Mouse (Mus musculus): ENCODE measurements around the gene Bst1. TPM values are rescaled to one million over a fixed set of nuclear protein-coding genes. Genes with fewer than 3 reads are reported as not detected.

Gene Bst1
- polyA plus RNA-seq, 1 experiment from 2014 or later: not detected

- no peak for ATAC-seq
- Histone ChIP-seq H3K27me3 (replicated peaks; ENCODE audit: control insufficient read depth, insufficient read depth, low read length) (no peaks in the 10 kb centered on the region), H3K9me3 (replicated peaks; ENCODE audit: control insufficient read depth, low read length) (0 out of 2 replicates have a peak, but pooled peaks cover 2% of the 10 kb centered on the region), H3K36me3 (ENCODE audit: control insufficient read depth, insufficient read depth, low read length) (no peaks in the 10 kb centered on the region), H3K4me1 (ENCODE audit: control insufficient read depth, insufficient read depth, low read length) (no peaks in the 10 kb centered on the region), H3K9ac (ENCODE audit: low read length) (no peak overlapping the region), H3K27ac (ENCODE audit: low read depth, low read length) (no peak overlapping the region), H3K4me3 (ENCODE audit: low read depth, low read length) (no peak overlapping the region), H3K4me2 (ENCODE audit: low read length) (no peak overlapping the region)
- 81% methylated on average over 5 of the region's 5 CpGs for WGBS
- DNase-seq (ENCODE audit: low spot score): no peak
Observed at GRCm38 (mm10) chr5:43845083-43845482, 26.4 kb downstream of the Bst1 start.

DNA sequence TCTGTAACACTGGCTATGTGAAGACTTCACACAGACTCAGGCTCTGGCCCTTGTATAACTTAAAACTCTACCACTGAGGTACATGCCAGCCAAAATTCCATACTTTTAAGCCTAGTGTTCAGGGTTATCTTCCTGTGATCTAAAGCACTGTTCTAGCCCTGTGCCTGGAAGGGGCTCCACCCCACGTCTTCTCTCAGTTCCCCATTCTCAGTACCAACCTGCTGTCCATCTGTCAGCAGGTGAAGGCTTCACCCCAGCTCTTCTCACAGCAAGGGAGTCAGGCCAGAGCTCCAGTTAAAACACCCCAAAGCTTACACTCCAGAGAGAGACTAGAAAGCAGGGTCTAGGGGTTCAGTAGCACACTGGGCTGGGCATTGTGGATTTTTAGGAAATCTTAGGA is 27.0 kb downstream of the Bst1 start:
- no peak overlapping the region for H3K9ac ChIP-seq (ENCODE audit: low read length)
- H3K9me3 ChIP-seq (replicated peaks; ENCODE audit: control insufficient read depth, low read length): 0 out of 2 replicates have a peak, but pooled peaks cover 2% of the 10 kb centered on the region
- H3K4me2 ChIP-seq (ENCODE audit: low read length): no peak overlapping the region
- no peaks in the 10 kb centered on the region for H3K36me3 ChIP-seq (ENCODE audit: control insufficient read depth, insufficient read depth, low read length)
- no peak overlapping the region for H3K27ac ChIP-seq (ENCODE audit: low read depth, low read length)
- WGBS: 71% methylated on average over 1 of the region's 1 CpGs
- no peak for DNase-seq (ENCODE audit: low spot score)
- no peaks in the 10 kb centered on the region for H3K27me3 ChIP-seq (replicated peaks; ENCODE audit: control insufficient read depth, insufficient read depth, low read length)
- ATAC-seq: no peak
- no peaks in the 10 kb centered on the region for H3K4me1 ChIP-seq (ENCODE audit: control insufficient read depth, insufficient read depth, low read length)
- H3K4me3 ChIP-seq (ENCODE audit: low read depth, low read length): no peak overlapping the region

DNA sequence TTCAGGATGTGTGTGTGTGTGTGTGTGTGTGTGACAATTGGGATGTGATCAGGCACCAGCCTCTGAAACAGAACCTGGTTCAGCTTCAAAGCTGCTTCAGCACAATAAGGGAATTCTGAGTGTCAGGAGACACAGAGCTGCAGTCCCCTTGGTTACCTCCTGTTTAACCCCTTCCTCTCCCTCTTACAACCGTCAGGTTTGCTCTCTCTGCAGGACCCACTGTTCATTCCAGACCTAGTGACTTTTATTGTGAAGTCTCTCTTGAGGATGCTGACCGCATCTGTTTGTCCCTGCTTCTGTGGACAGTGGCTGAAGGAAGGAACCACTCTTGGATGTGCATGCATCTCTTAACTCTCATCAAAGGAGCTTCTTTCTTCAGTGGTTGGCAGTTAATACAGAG is 27.5 kb downstream of the Bst1 start:
- Histone ChIP-seq H3K36me3 (ENCODE audit: control insufficient read depth, insufficient read depth, low read length) (no peaks in the 10 kb centered on the region), H3K9me3 (replicated peaks; ENCODE audit: control insufficient read depth, low read length) (0 out of 2 replicates have a peak, but pooled peaks cover 2% of the 10 kb centered on the region), H3K9ac (ENCODE audit: low read length) (no peak overlapping the region), H3K4me3 (ENCODE audit: low read depth, low read length) (no peak overlapping the region), H3K27ac (ENCODE audit: low read depth, low read length) (no peak overlapping the region), H3K4me1 (ENCODE audit: control insufficient read depth, insufficient read depth, low read length) (no peaks in the 10 kb centered on the region), H3K27me3 (replicated peaks; ENCODE audit: control insufficient read depth, insufficient read depth, low read length) (no peaks in the 10 kb centered on the region), H3K4me2 (ENCODE audit: low read length) (no peak overlapping the region)
- 28% methylated on average over 2 of the region's 2 CpGs for WGBS
- ATAC-seq (no peak), DNase-seq (ENCODE audit: low spot score) (no peak)

GRCm38 (mm10) chr5:43847555-43847954 is 28.9 kb downstream of the Bst1 start:
- Histone ChIP-seq H3K36me3 (ENCODE audit: control insufficient read depth, insufficient read depth, low read length) (no peaks in the 10 kb centered on the region), H3K9me3 (replicated peaks; ENCODE audit: control insufficient read depth, low read length) (0 out of 2 replicates have a peak, but pooled peaks cover 2% of the 10 kb centered on the region), H3K27me3 (replicated peaks; ENCODE audit: control insufficient read depth, insufficient read depth, low read length) (no peaks in the 10 kb centered on the region), H3K4me3 (ENCODE audit: low read depth, low read length) (no peak overlapping the region), H3K27ac (ENCODE audit: low read depth, low read length) (no peak overlapping the region), H3K9ac (ENCODE audit: low read length) (no peak overlapping the region), H3K4me2 (ENCODE audit: low read length) (no peak overlapping the region), H3K4me1 (ENCODE audit: control insufficient read depth, insufficient read depth, low read length) (no peaks in the 10 kb centered on the region)
- no peak for DNase-seq (ENCODE audit: low spot score)
- ATAC-seq: no peak

- H3K9me3 ChIP-seq (replicated peaks; ENCODE audit: control insufficient read depth, low read length): 0 out of 2 replicates have a peak, but pooled peaks cover 2% of the 10 kb centered on the region
- no peak overlapping the region for H3K4me3 ChIP-seq (ENCODE audit: low read depth, low read length)
- ATAC-seq: no peak
- H3K27ac ChIP-seq (ENCODE audit: low read depth, low read length): no peak overlapping the region
- no peak for DNase-seq (ENCODE audit: low spot score)
- no peaks in the 10 kb centered on the region for H3K27me3 ChIP-seq (replicated peaks; ENCODE audit: control insufficient read depth, insufficient read depth, low read length)
- H3K9ac ChIP-seq (ENCODE audit: low read length): no peak overlapping the region
- H3K4me2 ChIP-seq (ENCODE audit: low read length): no peak overlapping the region
- WGBS: 91% methylated on average over 3 of the region's 3 CpGs
- no peaks in the 10 kb centered on the region for H3K4me1 ChIP-seq (ENCODE audit: control insufficient read depth, insufficient read depth, low read length)
- H3K36me3 ChIP-seq (ENCODE audit: control insufficient read depth, insufficient read depth, low read length): no peaks in the 10 kb centered on the region
Observed at GRCm38 (mm10) chr5:43848275-43848674, 29.6 kb downstream of the Bst1 start.

- no peaks in the 10 kb centered on the region for H3K9me3 ChIP-seq (replicated peaks; ENCODE audit: control insufficient read depth, low read length)
- H3K4me2 ChIP-seq (ENCODE audit: low read length): no peak overlapping the region
- no peak for ATAC-seq
- H3K4me3 ChIP-seq (ENCODE audit: low read depth, low read length): no peak overlapping the region
- H3K9ac ChIP-seq (ENCODE audit: low read length): no peak overlapping the region
- H3K27ac ChIP-seq (ENCODE audit: low read depth, low read length): no peak overlapping the region
- no peaks in the 10 kb centered on the region for H3K4me1 ChIP-seq (ENCODE audit: control insufficient read depth, insufficient read depth, low read length)
- no peak for DNase-seq (ENCODE audit: low spot score)
- no peaks in the 10 kb centered on the region for H3K36me3 ChIP-seq (ENCODE audit: control insufficient read depth, insufficient read depth, low read length)
- 73% methylated on average over 11 of the region's 11 CpGs for WGBS
- no peaks in the 10 kb centered on the region for H3K27me3 ChIP-seq (replicated peaks; ENCODE audit: control insufficient read depth, insufficient read depth, low read length)
Observed at GRCm38 (mm10) chr5:43853096-43853867, 34.6 kb downstream of the Bst1 start.

DNA sequence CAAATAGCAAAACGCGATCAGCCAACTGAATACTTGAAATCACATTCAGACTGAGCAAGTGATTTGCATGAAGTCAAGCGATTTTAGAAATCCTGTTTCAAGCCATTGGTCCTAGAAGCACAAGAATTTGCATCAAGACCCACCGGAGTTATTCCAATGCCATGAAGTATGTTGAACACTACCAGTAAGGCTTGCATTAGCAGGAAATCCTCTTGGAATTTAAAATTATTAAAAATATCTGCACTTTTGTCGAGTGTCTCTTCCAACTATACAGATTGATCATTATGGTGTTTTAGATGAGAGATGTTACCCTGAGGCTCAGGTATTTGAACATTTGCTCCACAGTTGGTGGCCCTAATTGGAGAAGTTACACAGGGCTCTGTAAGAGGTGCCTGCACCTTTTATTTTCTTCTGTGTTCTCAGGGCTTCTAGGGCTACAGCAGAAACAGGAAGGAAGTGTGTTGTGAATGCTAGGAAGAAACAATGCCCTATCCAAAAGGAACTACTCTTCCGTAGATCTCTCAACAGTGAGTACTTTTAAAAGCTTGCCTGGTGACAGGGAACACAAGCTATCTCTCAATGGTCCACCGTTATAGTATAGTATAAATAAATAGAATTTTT is 35.3 kb downstream of the Bst1 start:
- H3K36me3 ChIP-seq (ENCODE audit: control insufficient read depth, insufficient read depth, low read length): no peaks in the 10 kb centered on the region
- H3K4me1 ChIP-seq (ENCODE audit: control insufficient read depth, insufficient read depth, low read length): no peaks in the 10 kb centered on the region
- no peak overlapping the region for H3K27ac ChIP-seq (ENCODE audit: low read depth, low read length)
- WGBS: 83% methylated on average over 7 of the region's 7 CpGs
- H3K4me3 ChIP-seq (ENCODE audit: low read depth, low read length): no peak overlapping the region
- no peak for ATAC-seq
- no peaks in the 10 kb centered on the region for H3K27me3 ChIP-seq (replicated peaks; ENCODE audit: control insufficient read depth, insufficient read depth, low read length)
- DNase-seq (ENCODE audit: low spot score): no peak
- no peak overlapping the region for H3K9ac ChIP-seq (ENCODE audit: low read length)
- H3K4me2 ChIP-seq (ENCODE audit: low read length): no peak overlapping the region
- H3K9me3 ChIP-seq (replicated peaks; ENCODE audit: control insufficient read depth, low read length): no peaks in the 10 kb centered on the region

- Histone ChIP-seq H3K36me3 (ENCODE audit: control insufficient read depth, insufficient read depth, low read length) (no peaks in the 10 kb centered on the region), H3K4me1 (ENCODE audit: control insufficient read depth, insufficient read depth, low read length) (no peaks in the 10 kb centered on the region), H3K9ac (ENCODE audit: low read length) (no peak overlapping the region), H3K9me3 (replicated peaks; ENCODE audit: control insufficient read depth, low read length) (no peaks in the 10 kb centered on the region), H3K4me2 (ENCODE audit: low read length) (no peak overlapping the region), H3K27me3 (replicated peaks; ENCODE audit: control insufficient read depth, insufficient read depth, low read length) (no peaks in the 10 kb centered on the region), H3K27ac (ENCODE audit: low read depth, low read length) (no peak overlapping the region), H3K4me3 (ENCODE audit: low read depth, low read length) (no peak overlapping the region)
- ATAC-seq (no peak), DNase-seq (ENCODE audit: low spot score) (no peak)
- whole genome bisulfite sequencing: 87% methylated on average over 2 of the region's 2 CpGs
Observed at GRCm38 (mm10) chr5:43855769-43856168, 37.1 kb downstream of the Bst1 start.

GRCm38 (mm10) chr5:43859663-43860062 is 41.0 kb downstream of the Bst1 start:
- Histone ChIP-seq H3K9ac (ENCODE audit: low read length) (no peak overlapping the region), H3K27ac (ENCODE audit: low read depth, low read length) (no peak overlapping the region), H3K27me3 (replicated peaks; ENCODE audit: control insufficient read depth, insufficient read depth, low read length) (no peaks in the 10 kb centered on the region), H3K36me3 (ENCODE audit: control insufficient read depth, insufficient read depth, low read length) (no peaks in the 10 kb centered on the region), H3K9me3 (replicated peaks; ENCODE audit: control insufficient read depth, low read length) (no peaks in the 10 kb centered on the region), H3K4me3 (ENCODE audit: low read depth, low read length) (no peak overlapping the region), H3K4me1 (ENCODE audit: control insufficient read depth, insufficient read depth, low read length) (no peaks in the 10 kb centered on the region), H3K4me2 (ENCODE audit: low read length) (no peak overlapping the region)
- ATAC-seq: no peak
- DNase-seq (ENCODE audit: low spot score): no peak
- 85% methylated on average over 8 of the region's 8 CpGs for WGBS
